Mouse (Mus musculus) hindbrain, embryonic 15.5 days (tissue): Measurements from ENCODE around the gene Galns. TPM values are rescaled to one million over a fixed set of nuclear protein-coding genes. Genes with fewer than 3 reads are reported as not detected.
A peak's percentile ranks its signal among the peaks of the same experiment; 100 is the strongest.

Source experiments
- ATAC-seq: fragments of 200-750 bp; cut with Nextera tagmentation; 2 replicates; pipeline ENCODE4 v1.8.0; 2017; ENCODE audit warnings: low read depth, moderate number of reproducible peaks, moderate TSS enrichment; ENCODE audit not compliant: low FRiP score
- H3K27ac ChIP-seq: fragments of 300-500 bp; sonication (generic); replicated peaks from 2 replicates; pipeline ENCODE4 v1.5.1; 2015; ENCODE audit warnings: mild to moderate bottlenecking, inconsistent platforms
- H3K27me3 ChIP-seq: fragments of 300-500 bp; sonication (generic); 2 replicates; pipeline ENCODE4 v1.6.1; 2015; ENCODE audit warnings: control low read depth, inconsistent platforms
- H3K36me3 ChIP-seq: fragments of 300-500 bp; sonication (generic); 2 replicates; pipeline ENCODE4 v1.6.1; 2015; ENCODE audit warnings: control low read depth, inconsistent platforms
- H3K4me1 ChIP-seq: fragments of 300-500 bp; sonication (generic); replicated peaks from 2 replicates; pipeline ENCODE4 v1.6.1; 2015; ENCODE audit warnings: control low read depth, inconsistent platforms
- H3K4me2 ChIP-seq: fragments of 300-500 bp; sonication (generic); 2 replicates; pipeline ENCODE4 v1.6.1; 2015; ENCODE audit warnings: moderate library complexity, mild to moderate bottlenecking, inconsistent platforms
- H3K4me3 ChIP-seq: fragments of 300-500 bp; sonication (generic); 2 replicates; pipeline ENCODE4 v1.5.1; 2015; ENCODE audit warnings: mild to moderate bottlenecking, inconsistent platforms
- H3K9ac ChIP-seq: fragments of 300-500 bp; sonication (generic); 2 replicates; pipeline ENCODE4 v1.6.1; 2015; ENCODE audit warnings: inconsistent platforms
- H3K9me3 ChIP-seq: fragments of 300-500 bp; sonication (generic); 2 replicates; pipeline ENCODE4 v1.6.1; 2016; ENCODE audit warnings: control low read depth, inconsistent platforms
- WGBS: fragments of 180-500 bp; shearing (Covaris S2); methylation state at CpG from one replicate; pipeline ENCODE4 v1.1.7; 2015; 5-methylcytosine and 5-hydroxymethylcytosine counted together
- polyA plus RNA-seq: library from polyadenylated mRNA; unstranded; fragments of >200 nt; fragmentation: Nextera tagmentation; extraction: Ambion mirVana; gene quantifications from 2 replicates; pipeline ENCODE4 v1.2.1, GENCODE M21; 2015

Galns gene
- polyA plus RNA-seq, 1 experiment from 2014 or later = 6.8 TPM

DNA sequence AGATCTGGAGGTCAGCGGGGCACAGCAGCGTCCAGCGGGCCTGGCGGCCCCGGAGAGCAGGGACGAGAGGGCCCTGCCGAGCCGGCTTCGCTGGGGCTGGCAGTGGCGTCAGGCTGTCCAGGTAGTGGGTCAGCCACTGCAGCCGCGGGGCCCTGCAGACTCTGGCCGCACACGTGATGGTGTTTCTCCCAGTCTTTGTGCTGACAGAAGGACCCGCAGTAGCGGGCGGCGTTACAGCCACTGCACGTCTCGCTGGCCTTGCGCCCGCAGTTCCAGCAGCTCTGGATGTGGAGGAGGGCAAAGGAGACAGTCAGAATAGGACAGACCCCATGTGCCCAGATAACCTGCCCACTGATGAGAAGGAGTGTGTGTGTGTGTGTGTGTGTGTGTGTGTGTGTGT, 19.4 kb upstream of the Galns start:
- WGBS = 61% methylated on average over 22 of the region's 22 CpGs
- no peak overlapping the region for H3K4me3 ChIP-seq
- H3K36me3 ChIP-seq = peaks cover 35% of the 10 kb centered on the region
- no peak overlapping the region for H3K4me2 ChIP-seq
- no peak for ATAC-seq
- H3K9me3 ChIP-seq = no peaks in the 10 kb centered on the region
- no peaks in the 10 kb centered on the region for H3K27me3 ChIP-seq
- peaks cover 9% of the 10 kb centered on the region for H3K4me1 ChIP-seq
- no peak overlapping the region for H3K9ac ChIP-seq
- no peak overlapping the region for H3K27ac ChIP-seq

GRCm38 (mm10) chr8:122629388-122629787, 18.1 kb upstream of the Galns start:
- no peak for ATAC-seq
- Histone ChIP-seq H3K9ac (no peak overlapping the region), H3K4me1 (peaks cover 9% of the 10 kb centered on the region), H3K27me3 (no peaks in the 10 kb centered on the region), H3K4me2 (no peak overlapping the region), H3K36me3 (peaks cover 24% of the 10 kb centered on the region), H3K4me3 (no peak overlapping the region), H3K9me3 (no peaks in the 10 kb centered on the region), H3K27ac (no peak overlapping the region)
- WGBS = 23% methylated on average over 10 of the region's 10 CpGs

- H3K9me3 ChIP-seq = no peaks in the 10 kb centered on the region
- H3K4me1 ChIP-seq = peaks cover 9% of the 10 kb centered on the region
- H3K27ac ChIP-seq = no peak overlapping the region; the same call in 1 of the 2 replicates
- no peak overlapping the region for H3K9ac ChIP-seq
- no peaks in the 10 kb centered on the region for H3K27me3 ChIP-seq
- no peak overlapping the region for H3K4me2 ChIP-seq
- 72% methylated on average over 2 of the region's 2 CpGs for WGBS
- H3K36me3 ChIP-seq = peaks cover 5% of the 10 kb centered on the region; the same call in 1 of the 2 replicates
- H3K4me3 ChIP-seq = no peak overlapping the region
- no peak for ATAC-seq
These were observed 15.6 kb upstream of the Galns start for GRCm38 (mm10) chr8:122626896-122627295.

- peaks cover 5% of the 10 kb centered on the region; the same call in 1 of the 2 replicates for H3K36me3 ChIP-seq
- H3K27me3 ChIP-seq = no peaks in the 10 kb centered on the region
- H3K4me2 ChIP-seq = no peak overlapping the region
- H3K4me1 ChIP-seq = peaks cover 7% of the 10 kb centered on the region
- H3K9me3 ChIP-seq = no peaks in the 10 kb centered on the region
- no peak overlapping the region for H3K27ac ChIP-seq
- no peak overlapping the region for H3K9ac ChIP-seq
- 82% methylated on average over 9 of the region's 9 CpGs for WGBS
- ATAC-seq = no peak
- H3K4me3 ChIP-seq = no peak overlapping the region
These were observed 14.5 kb upstream of the Galns start for GRCm38 (mm10) chr8:122625811-122626210.

DNA sequence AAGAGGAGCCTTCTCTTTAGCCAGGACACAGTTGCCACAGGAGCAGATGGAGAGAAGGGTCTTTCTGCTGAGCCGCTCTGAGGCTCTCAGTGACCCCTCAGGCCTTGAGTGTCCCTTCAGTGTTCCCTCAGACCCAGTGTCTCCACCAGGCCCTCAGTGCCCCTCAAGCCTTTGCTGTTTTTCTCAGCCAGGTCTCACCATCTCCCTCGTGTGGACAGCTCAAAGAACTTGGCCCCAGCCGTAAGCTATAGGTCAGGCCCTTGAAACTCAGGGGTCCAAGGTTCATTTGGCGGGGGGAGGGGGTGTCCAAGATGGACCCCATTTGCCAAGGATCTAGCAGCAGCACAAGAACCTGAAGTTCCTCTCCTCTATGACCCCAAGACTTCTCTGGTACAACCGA, 13.4 kb upstream of the Galns start:
- no peak overlapping the region for H3K27ac ChIP-seq
- H3K4me3 ChIP-seq = no peak overlapping the region
- no peak overlapping the region for H3K4me2 ChIP-seq
- H3K9ac ChIP-seq = no peak overlapping the region
- no peaks in the 10 kb centered on the region for H3K27me3 ChIP-seq
- no peaks in the 10 kb centered on the region; the same call in 1 of the 2 replicates for H3K36me3 ChIP-seq
- ATAC-seq = no peak
- WGBS = 73% methylated on average over 5 of the region's 5 CpGs
- 0 out of 2 replicates have a peak, but pooled peaks cover 3% of the 10 kb centered on the region for H3K4me1 ChIP-seq
- H3K9me3 ChIP-seq = no peaks in the 10 kb centered on the region

DNA sequence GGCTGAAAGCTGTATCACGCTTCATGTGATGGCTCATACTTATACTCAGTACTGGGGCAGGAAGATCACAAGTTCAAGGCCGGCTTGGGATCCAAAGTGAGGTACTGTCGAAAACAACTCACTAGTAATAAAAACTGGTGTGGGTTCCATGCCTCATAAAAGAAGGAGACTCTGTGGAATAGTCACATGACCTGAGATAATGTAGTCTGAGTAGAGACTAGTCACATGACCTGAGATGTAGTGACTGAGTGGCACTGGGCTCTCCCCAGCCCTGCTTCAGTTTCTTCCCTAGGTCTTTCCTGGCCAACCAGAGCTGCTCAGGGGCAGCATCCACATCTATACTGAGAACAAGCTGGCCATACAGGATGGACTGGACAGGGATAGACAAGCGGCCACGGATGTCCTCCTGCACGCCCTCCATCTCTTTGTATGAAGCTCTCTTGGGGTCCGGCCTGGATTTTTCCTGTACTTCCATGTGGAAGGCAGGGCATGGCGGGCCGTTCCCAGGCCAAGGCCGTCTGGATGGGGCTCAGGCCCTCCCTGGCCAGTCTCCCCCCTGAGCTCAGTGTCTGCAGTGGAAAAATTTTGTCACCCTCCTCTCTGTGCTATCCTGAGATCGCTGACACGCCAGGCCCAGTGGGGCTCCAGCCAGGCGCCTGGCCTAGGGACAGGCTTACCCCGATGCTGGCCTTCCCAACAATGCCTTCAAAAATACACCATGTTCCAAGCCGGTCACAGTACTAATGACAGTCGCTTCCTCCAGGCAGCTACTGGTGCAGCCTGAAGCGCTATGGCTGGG, 12.8 kb upstream of the Galns start:
- no peak overlapping the region for H3K4me2 ChIP-seq
- 87% methylated on average over 17 of the region's 17 CpGs for WGBS
- ATAC-seq = no peak
- H3K9ac ChIP-seq = no peak overlapping the region
- 0 out of 2 replicates have a peak, but pooled peaks cover 3% of the 10 kb centered on the region for H3K4me1 ChIP-seq
- no peak overlapping the region for H3K27ac ChIP-seq
- H3K36me3 ChIP-seq = no peaks in the 10 kb centered on the region; the same call in 1 of the 2 replicates
- H3K9me3 ChIP-seq = no peaks in the 10 kb centered on the region
- no peaks in the 10 kb centered on the region for H3K27me3 ChIP-seq
- H3K4me3 ChIP-seq = no peak overlapping the region

GRCm38 (mm10) chr8:122622727-122623126, 11.5 kb upstream of the Galns start, which contains the start of gene Pabpn1l:
TSS of gene Pabpn1l (minus strand) at chr8:122622739.
- H3K9ac ChIP-seq = no peak within 1 kb of the TSS
- peaks cover 7% of the 10 kb centered on the region for H3K4me1 ChIP-seq
- H3K36me3 ChIP-seq = no peaks in the 10 kb centered on the region
- ATAC-seq = no peak
- no peak within 1 kb of the TSS for H3K27ac ChIP-seq
- 65% methylated on average over 6 of the region's 6 CpGs for WGBS
- no peak within 1 kb of the TSS for H3K4me3 ChIP-seq
- H3K4me2 ChIP-seq = no peak within 1 kb of the TSS
- no peaks in the 10 kb centered on the region for H3K27me3 ChIP-seq
- no peaks in the 10 kb centered on the region for H3K9me3 ChIP-seq

- no peak overlapping the region for H3K4me2 ChIP-seq
- H3K9me3 ChIP-seq = no peaks in the 10 kb centered on the region
- no peak for ATAC-seq
- H3K4me3 ChIP-seq = no peak overlapping the region
- H3K9ac ChIP-seq = no peak overlapping the region
- no peak overlapping the region for H3K27ac ChIP-seq
- no peaks in the 10 kb centered on the region for H3K27me3 ChIP-seq
- H3K4me1 ChIP-seq = peaks cover 4% of the 10 kb centered on the region
- WGBS = 48% methylated on average over 5 of the region's 5 CpGs
- no peaks in the 10 kb centered on the region for H3K36me3 ChIP-seq
These were observed 9.2 kb upstream of the Galns start for GRCm38 (mm10) chr8:122620446-122620845.

DNA sequence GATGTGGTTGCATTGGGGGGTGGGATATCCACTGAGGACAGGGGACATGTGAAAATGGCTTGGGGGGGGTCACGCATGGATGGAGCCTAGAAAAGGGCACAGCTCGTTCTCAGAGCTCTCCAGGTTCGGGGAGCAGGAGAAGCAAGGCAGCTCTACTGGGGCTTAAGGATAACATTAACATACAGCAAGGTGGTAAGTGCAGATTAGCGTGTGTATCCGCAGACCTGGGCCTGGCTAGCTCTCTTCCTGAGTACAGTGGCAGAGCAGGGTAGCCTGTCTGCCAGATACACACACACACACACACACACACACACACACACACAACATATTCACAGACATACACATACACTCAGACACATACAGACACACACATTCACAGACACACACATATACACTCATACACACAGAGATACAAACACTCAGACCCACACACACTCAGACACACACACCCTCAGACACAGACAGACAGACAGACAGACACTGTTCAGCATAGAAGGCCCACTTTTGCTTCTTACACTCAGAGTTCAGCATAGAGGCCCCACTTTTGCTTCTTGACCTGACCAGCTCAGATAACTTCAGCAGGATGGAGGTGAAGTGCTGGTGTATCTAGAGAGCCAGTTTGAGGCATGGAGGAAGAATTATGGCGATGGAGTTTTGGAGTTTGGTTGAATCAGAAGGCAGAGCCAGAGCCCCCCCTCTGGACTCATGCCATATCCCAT, 7.6 kb upstream of the Galns start:
- no peak overlapping the region for H3K9ac ChIP-seq
- H3K36me3 ChIP-seq = 0 out of 2 replicates have a peak, but pooled peaks cover 3% of the 10 kb centered on the region
- ATAC-seq = no peak
- WGBS = 71% methylated on average over 6 of the region's 6 CpGs
- no peak overlapping the region for H3K27ac ChIP-seq
- H3K27me3 ChIP-seq = no peaks in the 10 kb centered on the region
- peaks cover 4% of the 10 kb centered on the region for H3K4me1 ChIP-seq
- H3K9me3 ChIP-seq = no peaks in the 10 kb centered on the region
- H3K4me3 ChIP-seq = no peak overlapping the region
- no peak overlapping the region for H3K4me2 ChIP-seq

DNA sequence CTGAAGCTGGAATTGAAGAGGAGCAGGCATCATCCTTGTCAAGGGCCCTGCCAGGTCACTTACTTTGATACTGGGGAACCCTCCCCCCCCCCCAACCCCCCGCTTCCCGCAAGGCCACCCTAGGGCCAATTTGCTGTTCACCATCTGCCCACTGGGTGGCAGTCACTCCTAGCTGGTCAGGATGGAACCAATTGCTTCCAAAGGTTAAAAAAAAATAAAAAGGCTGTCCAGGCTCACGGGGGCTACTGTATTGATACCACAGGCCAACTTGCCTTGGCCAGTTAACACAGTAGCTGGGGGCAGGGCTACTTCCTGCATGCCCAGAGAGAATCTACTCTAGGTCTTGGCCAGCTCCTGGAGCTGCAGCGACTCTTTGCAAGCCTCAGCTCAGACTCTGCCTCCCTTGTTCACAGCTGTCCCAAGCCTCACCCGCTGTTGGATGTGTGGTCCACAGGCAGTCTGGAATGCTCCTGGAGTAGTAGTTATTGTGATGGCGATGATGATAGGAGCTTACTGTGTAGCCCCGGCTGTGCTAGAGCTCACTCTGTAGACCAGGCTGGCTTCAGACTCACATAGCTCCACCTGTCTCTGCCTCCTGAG, 6.8 kb upstream of the Galns start:
- H3K27ac ChIP-seq = no peak overlapping the region
- no peaks in the 10 kb centered on the region for H3K9me3 ChIP-seq
- H3K36me3 ChIP-seq = 0 out of 2 replicates have a peak, but pooled peaks cover 3% of the 10 kb centered on the region
- peaks cover 5% of the 10 kb centered on the region for H3K4me1 ChIP-seq
- H3K27me3 ChIP-seq = no peaks in the 10 kb centered on the region
- H3K4me3 ChIP-seq = no peak overlapping the region
- WGBS = 27% methylated on average over 5 of the region's 7 CpGs
- ATAC-seq = 0 out of 2 replicates have a peak, but pooled peaks have one; percentile 25
- peak overlapping the region; percentile 26; the same call in 1 of the 2 replicates for H3K4me2 ChIP-seq
- 0 out of 2 replicates have a peak overlapping the region, but pooled peaks have one; percentile 19 for H3K9ac ChIP-seq

DNA sequence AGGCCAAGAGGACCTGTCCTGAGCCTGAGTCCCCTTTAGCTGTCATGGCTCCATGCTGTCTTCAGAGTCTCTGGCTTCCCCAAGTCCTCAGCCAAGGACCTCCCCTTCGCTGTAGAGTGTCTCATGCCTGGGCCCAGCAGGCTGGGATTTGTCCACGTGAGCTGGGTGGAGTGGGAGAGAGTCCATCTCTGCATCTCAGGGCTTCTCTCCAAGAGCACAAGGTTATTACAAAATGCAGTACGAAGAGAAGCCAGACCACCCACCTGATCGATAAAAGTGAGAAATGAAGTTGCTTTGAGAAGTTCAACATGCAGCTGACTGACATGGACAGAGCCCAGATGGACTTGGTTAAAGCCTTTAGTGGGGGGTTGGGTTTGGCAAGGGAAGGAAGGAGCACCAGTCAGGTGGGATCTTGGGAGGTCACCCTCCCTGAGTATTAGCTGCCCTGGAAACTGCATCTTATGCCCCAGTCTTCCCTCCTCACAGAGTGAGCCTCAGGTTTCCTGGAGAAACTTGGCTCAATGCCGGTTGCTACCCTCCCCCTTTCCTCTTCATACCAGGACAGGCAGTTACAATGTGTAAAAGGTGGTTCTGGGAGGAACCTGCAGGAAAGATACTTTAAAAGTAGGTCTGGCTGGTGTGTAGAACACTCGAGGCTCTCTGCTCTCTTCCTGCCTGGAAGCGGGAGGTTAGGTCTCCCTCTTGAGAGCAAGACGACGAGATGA, 5.1 kb upstream of the Galns start:
- Histone ChIP-seq H3K4me3 (no peak overlapping the region), H3K9ac (no peak overlapping the region), H3K4me2 (no peak overlapping the region), H3K27me3 (no peaks in the 10 kb centered on the region), H3K4me1 (peaks cover 17% of the 10 kb centered on the region), H3K36me3 (0 out of 2 replicates have a peak, but pooled peaks cover 3% of the 10 kb centered on the region), H3K27ac (no peak overlapping the region), H3K9me3 (no peaks in the 10 kb centered on the region)
- ATAC-seq = no peak
- WGBS = 73% methylated on average over 9 of the region's 9 CpGs
